Mouse (Mus musculus) midbrain, embryonic 13.5 days (tissue): ENCODE results near the gene Il21r. TPM values are rescaled to one million over a fixed set of nuclear protein-coding genes. Genes with fewer than 3 reads are reported as not detected.

ENCODE experiments used
- ATAC-seq: fragments of 200-750 bp; cut with Nextera tagmentation; 2 replicates; pipeline ENCODE4 v1.8.0; 2017; ENCODE audit warnings: mild to moderate bottlenecking, moderate TSS enrichment, moderate library complexity
- H3K27ac ChIP-seq: fragments of 300-500 bp; sonication (generic); 2 replicates; pipeline ENCODE4 v1.5.1; 2015; ENCODE audit warnings: inconsistent platforms, mild to moderate bottlenecking, moderate library complexity
- H3K27me3 ChIP-seq: fragments of 300-500 bp; sonication (generic); 2 replicates; pipeline ENCODE4 v1.6.1; 2015; ENCODE audit warnings: mild to moderate bottlenecking, inconsistent platforms
- H3K36me3 ChIP-seq: fragments of 300-500 bp; sonication (generic); 2 replicates; pipeline ENCODE4 v1.6.1; 2015; ENCODE audit warnings: mild to moderate bottlenecking, inconsistent platforms
- H3K4me1 ChIP-seq: fragments of 300-500 bp; sonication (generic); replicated peaks from 2 replicates; pipeline ENCODE4 v1.6.1; 2015; ENCODE audit warnings: inconsistent platforms
- H3K4me2 ChIP-seq: fragments of 300-500 bp; sonication (generic); replicated peaks from 2 replicates; pipeline ENCODE4 v1.6.1; 2015; ENCODE audit warnings: moderate library complexity, mild to moderate bottlenecking, inconsistent platforms
- H3K4me3 ChIP-seq: fragments of 300-500 bp; sonication (generic); replicated peaks from 2 replicates; pipeline ENCODE4 v1.5.1; 2015; ENCODE audit warnings: mild to moderate bottlenecking, inconsistent platforms
- H3K9ac ChIP-seq: fragments of 300-500 bp; sonication (generic); replicated peaks from 2 replicates; pipeline ENCODE4 v1.6.1; 2015; ENCODE audit warnings: mild to moderate bottlenecking, inconsistent platforms
- H3K9me3 ChIP-seq: fragments of 300-500 bp; sonication (generic); 2 replicates; pipeline ENCODE4 v1.6.1; 2016; ENCODE audit warnings: mild to moderate bottlenecking, inconsistent platforms
- WGBS: fragments of 180-500 bp; shearing (Covaris S2); methylation state at CpG from one replicate; pipeline ENCODE4 v1.1.7; 2015; 5-methylcytosine and 5-hydroxymethylcytosine counted together
- polyA plus RNA-seq: library from polyadenylated mRNA; unstranded; fragments of >200 nt; fragmentation: Nextera tagmentation; extraction: Ambion mirVana; gene quantifications from 2 replicates; pipeline ENCODE4 v1.2.1, GENCODE M21; 2015

Gene Il21r
- polyA plus RNA-seq, 1 experiment from 2014 or later, result 0.31 TPM

DNA sequence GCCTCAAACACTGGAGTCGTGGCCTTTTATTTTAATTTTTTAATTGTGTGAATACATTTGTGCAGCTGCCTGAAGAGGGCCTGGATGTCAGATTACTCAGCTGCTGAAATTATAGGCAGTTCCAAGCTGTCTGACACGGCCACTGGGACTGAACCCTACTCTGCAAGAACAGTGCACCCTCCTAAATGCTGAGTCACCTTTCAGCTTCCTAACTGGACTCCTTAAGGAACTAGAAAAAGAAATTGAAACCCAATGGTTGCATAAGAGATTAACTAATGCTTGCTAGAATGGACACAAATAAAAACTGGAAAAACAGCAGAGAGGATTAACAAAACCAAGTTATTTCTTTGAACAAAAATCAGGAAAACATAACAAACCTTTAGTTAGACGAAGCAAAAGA, 6.8 kb upstream of the Il21r start:
- H3K27ac ChIP-seq, result no peak overlapping the region
- 68% methylated on average over 3 of the region's 3 CpGs for WGBS
- no peak overlapping the region for H3K4me3 ChIP-seq
- no peak overlapping the region for H3K4me2 ChIP-seq
- H3K27me3 ChIP-seq, result no peaks in the 10 kb centered on the region
- ATAC-seq, result no peak
- no peaks in the 10 kb centered on the region for H3K9me3 ChIP-seq
- no peaks in the 10 kb centered on the region for H3K4me1 ChIP-seq
- H3K9ac ChIP-seq, result no peak overlapping the region
- no peaks in the 10 kb centered on the region for H3K36me3 ChIP-seq

DNA sequence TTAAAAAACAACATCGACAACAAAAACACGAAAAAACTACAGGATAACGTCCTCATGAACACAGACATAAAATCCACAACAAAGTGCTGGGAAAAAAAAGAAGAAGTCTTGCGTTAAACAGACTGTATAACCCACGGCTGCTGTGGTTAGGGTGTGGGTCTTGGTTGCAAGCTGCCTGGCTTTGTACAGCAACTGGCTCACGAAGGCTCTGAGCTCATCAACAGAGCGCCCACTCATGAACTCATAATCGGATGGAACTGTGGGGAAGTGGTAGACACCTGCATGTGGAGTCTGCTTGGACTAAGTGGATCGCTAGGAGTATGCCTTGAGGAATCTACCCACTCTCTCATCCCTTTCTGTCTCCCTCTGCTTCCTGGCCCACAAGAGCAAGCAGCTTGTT, 6.1 kb upstream of the Il21r start:
- no peak overlapping the region for H3K4me2 ChIP-seq
- H3K36me3 ChIP-seq, result no peaks in the 10 kb centered on the region
- H3K9me3 ChIP-seq, result no peaks in the 10 kb centered on the region
- H3K9ac ChIP-seq, result no peak overlapping the region
- no peak overlapping the region for H3K4me3 ChIP-seq
- ATAC-seq, result no peak
- 89% methylated on average over 9 of the region's 9 CpGs for WGBS
- H3K4me1 ChIP-seq, result no peaks in the 10 kb centered on the region
- no peaks in the 10 kb centered on the region for H3K27me3 ChIP-seq
- H3K27ac ChIP-seq, result no peak overlapping the region

DNA sequence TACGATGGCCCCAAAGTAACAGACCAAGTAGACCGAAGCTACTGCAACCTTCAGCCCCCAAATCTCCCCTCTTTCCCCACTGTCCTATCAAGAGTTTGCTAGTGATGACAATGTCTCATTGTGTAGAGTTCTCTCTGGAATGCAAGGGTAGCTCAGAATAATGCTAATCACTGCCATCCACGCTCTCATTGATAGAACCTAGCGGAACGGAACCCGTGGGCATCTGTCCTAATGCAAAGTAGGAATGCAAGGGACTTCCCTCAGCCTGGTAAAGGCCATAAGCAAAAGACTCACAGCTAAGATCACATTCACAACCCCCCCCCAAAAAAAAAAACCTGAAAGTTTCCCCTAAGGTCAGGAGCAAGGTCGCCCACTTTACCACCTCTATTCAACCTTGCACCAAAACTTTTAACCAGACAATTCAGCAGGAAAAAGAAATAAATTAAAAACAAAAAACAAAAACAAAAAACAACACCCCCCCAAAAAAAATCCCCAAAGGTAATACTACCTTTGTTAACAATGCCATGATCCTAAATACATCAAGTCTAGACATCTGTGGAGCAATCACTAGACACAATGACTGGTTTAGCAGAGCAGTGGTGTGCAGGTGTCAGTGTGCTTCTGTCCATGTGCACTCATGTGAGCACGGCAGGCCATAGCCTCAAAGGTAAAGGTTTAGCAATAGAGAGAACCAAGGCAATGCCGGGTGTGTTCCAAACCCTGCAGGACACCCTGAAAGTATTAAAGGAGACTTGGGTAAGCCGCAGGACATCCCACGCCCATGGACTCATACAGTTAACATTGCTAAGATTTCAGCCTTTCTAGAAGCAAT, 5.5 kb upstream of the Il21r start:
- Histone ChIP-seq H3K9me3 (no peaks in the 10 kb centered on the region), H3K36me3 (no peaks in the 10 kb centered on the region), H3K4me3 (no peak overlapping the region), H3K4me1 (no peaks in the 10 kb centered on the region), H3K27ac (no peak overlapping the region), H3K27me3 (no peaks in the 10 kb centered on the region), H3K4me2 (no peak overlapping the region), H3K9ac (no peak overlapping the region)
- no peak for ATAC-seq
- 81% methylated on average over 11 of the region's 11 CpGs for WGBS

DNA sequence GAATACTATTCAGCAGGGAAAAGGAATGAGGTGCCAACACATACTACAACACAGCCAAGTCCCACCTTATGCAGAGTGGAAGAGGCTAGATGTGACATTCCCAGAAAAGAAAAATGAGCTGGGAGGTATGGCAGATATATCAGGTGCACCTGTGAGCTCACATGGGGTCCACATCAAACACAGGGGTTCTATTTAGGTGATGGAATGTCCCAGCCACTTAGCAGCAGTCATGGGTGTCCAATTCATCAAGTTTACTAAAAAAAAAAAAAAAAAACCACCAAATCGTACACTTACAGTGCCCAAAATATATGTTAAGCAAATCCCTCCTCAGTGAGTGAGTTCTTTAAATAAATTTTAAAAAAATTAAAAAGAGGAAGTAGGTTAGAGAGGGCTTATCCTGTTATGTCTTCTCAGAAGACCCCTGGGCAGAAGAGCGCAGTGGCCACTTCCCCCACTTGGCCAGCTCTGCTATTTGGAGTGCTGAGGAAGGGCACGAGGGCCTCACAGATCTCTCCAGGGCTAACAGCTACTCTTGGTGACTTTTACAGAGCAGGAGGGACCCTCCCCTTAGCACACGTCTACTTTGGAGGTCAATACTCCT, 3.8 kb upstream of the Il21r start:
- 66% methylated on average over 4 of the region's 4 CpGs for WGBS
- Histone ChIP-seq H3K4me1 (no peaks in the 10 kb centered on the region), H3K27ac (no peak overlapping the region), H3K9ac (no peak overlapping the region), H3K4me3 (no peak overlapping the region), H3K27me3 (no peaks in the 10 kb centered on the region), H3K4me2 (no peak overlapping the region), H3K9me3 (no peaks in the 10 kb centered on the region), H3K36me3 (no peaks in the 10 kb centered on the region)
- no peak for ATAC-seq

DNA sequence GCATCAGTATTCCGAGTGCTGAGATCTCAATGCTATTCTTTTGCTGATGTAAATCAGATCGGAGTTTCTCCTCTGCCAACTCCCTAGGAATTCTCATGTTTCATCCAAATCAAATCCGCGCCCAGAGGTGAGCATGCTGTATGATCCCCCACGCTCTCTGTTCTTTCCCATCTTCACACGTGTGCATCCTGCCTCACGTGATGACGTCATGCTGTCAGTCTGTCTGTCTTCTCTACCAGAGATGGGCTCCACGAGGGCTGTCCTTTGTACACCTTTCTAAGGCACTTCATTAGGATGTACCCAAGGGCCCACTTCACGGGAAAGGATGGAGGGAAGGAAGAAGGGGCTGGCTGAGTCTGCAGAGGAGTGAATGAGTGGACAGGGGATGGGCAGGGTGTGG, 3.1 kb upstream of the Il21r start:
- Histone ChIP-seq H3K27ac (no peak overlapping the region), H3K4me1 (no peaks in the 10 kb centered on the region), H3K4me3 (no peak overlapping the region), H3K9ac (no peak overlapping the region), H3K4me2 (no peak overlapping the region), H3K27me3 (no peaks in the 10 kb centered on the region), H3K9me3 (no peaks in the 10 kb centered on the region), H3K36me3 (no peaks in the 10 kb centered on the region)
- ATAC-seq, result no peak
- 78% methylated on average over 10 of the region's 10 CpGs for WGBS

DNA sequence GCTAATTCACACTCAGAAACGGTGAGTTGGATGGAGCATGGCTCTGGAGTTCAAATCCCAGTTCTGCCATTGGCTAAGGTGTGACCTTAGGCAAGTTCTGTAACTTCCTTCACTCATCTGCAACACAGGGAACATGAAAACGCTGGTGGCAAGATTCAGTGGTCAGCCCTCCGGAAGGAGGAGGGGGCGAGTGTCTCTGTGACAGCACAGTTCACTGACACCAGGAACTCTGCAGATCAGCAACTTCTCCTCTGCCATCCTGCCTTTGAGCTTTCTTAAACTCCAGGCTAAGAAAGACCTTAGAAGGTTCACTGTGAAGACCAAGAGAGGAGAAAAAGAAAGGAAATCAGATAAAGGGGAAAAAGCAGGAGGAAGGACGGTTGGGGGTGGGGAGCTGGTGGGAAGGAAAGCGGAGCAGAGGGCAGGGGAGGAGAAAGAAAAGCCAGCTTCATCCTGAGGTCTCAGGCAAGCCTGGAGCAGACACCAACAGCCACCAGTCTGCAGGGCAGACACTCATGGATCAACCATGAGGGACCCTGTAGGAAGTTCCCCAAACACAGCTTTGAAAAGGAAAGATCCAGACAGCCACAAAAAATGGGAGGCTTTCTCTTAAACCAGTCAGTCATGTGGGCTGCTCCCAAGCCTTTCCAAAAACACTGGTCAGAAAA, 2.5 kb upstream of the Il21r start:
- H3K4me3 ChIP-seq, result no peak overlapping the region
- no peak for ATAC-seq

DNA sequence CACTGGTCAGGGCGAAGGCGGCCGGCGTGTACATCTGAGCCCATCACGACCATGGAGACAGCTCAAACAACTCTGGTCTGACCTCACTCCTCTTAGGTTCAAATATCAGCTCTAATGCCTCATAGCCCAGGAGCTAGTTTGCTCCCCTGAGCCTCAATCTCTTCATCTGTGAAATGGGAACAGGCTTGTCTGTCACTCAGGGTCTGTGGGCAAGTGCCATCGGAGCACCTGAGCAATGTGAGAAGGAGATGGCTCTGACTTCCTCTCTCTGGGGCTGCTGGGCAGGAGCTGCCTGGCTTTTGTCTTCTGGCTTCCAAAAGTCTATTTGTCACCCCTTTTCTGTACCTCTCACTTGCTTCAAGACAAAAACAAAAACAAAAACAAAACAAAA, 2.0 kb upstream of the Il21r start:
- 88% methylated on average over 6 of the region's 6 CpGs for WGBS
- no peak for ATAC-seq
- H3K9me3 ChIP-seq, result no peaks in the 10 kb centered on the region
- H3K36me3 ChIP-seq, result no peaks in the 10 kb centered on the region
- H3K4me3 ChIP-seq, result no peak overlapping the region
- no peak overlapping the region for H3K9ac ChIP-seq
- no peak overlapping the region for H3K27ac ChIP-seq
- H3K4me1 ChIP-seq, result no peaks in the 10 kb centered on the region
- no peak overlapping the region for H3K4me2 ChIP-seq
- H3K27me3 ChIP-seq, result no peaks in the 10 kb centered on the region

More for the DNA sequence above, 2.5 kb upstream of the Il21r start:
- no peak overlapping the region for H3K4me2 ChIP-seq
- H3K27ac ChIP-seq, result no peak overlapping the region
- no peaks in the 10 kb centered on the region for H3K36me3 ChIP-seq
- H3K27me3 ChIP-seq, result no peaks in the 10 kb centered on the region
- no peaks in the 10 kb centered on the region for H3K9me3 ChIP-seq
- H3K9ac ChIP-seq, result no peak overlapping the region
- 56% methylated on average over 6 of the region's 6 CpGs for WGBS
- H3K4me1 ChIP-seq, result no peaks in the 10 kb centered on the region

DNA sequence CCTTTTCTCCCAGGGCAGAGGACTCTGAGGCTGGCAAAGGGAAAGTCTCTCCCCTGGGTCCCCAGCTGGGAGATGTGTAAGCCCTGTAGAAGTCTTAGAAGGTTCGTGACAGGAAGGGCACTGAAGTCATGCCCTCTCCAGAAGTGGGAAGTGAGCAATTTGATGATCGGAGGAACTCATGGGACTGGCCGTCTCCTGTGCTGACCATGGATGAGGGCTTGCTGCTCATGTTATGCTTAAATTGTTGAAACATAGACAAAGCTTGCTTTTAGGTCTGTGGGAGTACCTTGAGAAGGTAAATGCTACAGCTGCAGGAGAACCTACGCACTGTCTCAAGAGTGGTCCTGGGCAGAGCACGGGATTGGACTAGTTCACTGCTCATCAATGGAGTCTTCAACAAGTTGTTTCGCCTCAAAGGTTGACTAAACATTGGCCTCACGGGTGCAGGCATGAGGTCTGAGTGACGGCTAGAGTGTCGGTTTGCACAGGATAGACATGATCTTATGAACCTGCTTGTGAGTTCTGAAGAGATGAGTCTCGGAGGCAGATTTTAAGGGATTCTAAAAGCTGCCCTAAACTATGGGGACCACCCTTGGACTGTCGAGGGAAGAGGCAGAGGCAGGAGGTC, 1.3 kb upstream of the Il21r start:
- Histone ChIP-seq H3K4me2 (no peak overlapping the region), H3K4me1 (no peaks in the 10 kb centered on the region), H3K27me3 (no peaks in the 10 kb centered on the region), H3K9ac (no peak overlapping the region), H3K27ac (no peak overlapping the region), H3K36me3 (no peaks in the 10 kb centered on the region), H3K4me3 (no peak overlapping the region), H3K9me3 (no peaks in the 10 kb centered on the region)
- WGBS, result 81% methylated on average over 11 of the region's 11 CpGs
- ATAC-seq, result no peak

DNA sequence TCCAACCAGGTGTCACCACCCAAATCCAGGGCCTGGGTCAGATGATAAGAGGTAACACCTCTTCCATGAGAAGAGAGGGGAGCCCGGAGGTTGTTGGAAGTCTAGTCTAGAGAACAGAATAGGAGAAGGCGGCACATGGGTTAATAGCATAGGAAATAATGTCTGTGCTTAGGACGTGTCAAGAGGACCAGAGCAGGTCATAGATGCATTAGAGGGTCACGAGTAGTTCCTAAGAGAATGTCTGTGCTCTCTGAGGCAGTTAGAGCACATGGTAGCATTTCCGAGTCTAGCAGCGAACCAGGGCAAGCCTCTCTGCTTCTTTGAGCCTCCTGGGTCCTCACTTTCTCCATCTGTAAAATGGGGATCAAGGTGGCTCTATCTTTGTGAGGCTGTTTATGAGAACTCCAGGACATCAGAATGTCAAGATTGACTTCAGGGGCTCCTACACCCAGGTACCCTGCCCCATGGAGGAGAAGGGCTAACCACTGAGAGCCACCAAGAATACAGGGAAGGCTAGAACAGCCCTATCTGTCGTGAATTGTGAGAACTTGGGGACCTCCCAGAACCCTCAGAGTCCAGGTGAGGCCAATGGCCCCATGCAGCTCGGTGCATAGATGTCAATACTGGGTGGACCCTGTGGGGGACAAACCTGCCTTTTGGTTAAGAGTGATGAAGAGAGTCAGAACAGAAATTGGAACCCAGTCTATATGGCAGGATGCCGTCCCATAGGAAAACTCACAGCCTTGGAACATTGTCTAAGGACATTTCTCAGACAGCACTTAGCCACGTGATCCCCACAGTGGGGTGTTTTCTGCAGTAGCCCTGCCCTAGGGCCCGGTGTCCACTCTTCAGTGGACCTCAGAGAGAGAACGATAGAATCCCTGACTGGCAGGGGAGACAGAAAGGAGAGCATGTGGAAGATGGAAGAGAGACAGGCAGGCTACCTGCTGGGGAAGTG, 1.4 kb downstream of the Il21r start:
- H3K27ac ChIP-seq, result no peak overlapping the region
- no peaks in the 10 kb centered on the region for H3K9me3 ChIP-seq
- H3K9ac ChIP-seq, result no peak overlapping the region
- no peak for ATAC-seq
- no peaks in the 10 kb centered on the region for H3K4me1 ChIP-seq
- no peaks in the 10 kb centered on the region for H3K36me3 ChIP-seq
- 81% methylated on average over 12 of the region's 12 CpGs for WGBS
- no peaks in the 10 kb centered on the region for H3K27me3 ChIP-seq
- no peak overlapping the region for H3K4me3 ChIP-seq
- no peak overlapping the region for H3K4me2 ChIP-seq

DNA sequence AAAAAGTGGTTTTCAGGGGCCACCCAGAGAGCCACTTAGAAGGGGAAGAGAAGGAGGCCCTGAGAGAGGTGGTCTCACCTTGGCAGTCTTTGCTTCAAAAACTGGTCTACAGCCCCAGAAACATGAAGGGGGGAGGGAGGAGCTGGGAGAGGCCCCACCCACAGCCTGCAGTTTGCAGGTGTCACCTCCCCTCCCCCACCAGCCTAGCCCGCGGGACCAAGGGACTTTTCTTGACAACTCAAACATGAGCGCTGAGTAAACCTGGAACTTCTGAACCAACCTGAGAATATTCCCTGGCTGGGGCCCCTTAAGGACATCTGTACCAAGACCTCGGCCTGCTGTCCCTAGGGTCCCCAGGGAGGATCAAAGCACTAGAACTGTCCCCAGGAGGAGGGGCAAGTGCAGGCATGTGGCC, 2.5 kb downstream of the Il21r start:
- no peak overlapping the region for H3K4me2 ChIP-seq
- ATAC-seq, result no peak
- WGBS, result 74% methylated on average over 4 of the region's 4 CpGs

More for the DNA sequence above, 2.5 kb downstream of the Il21r start:
- Histone ChIP-seq H3K27ac (no peak overlapping the region), H3K27me3 (no peaks in the 10 kb centered on the region), H3K4me1 (no peaks in the 10 kb centered on the region), H3K9ac (no peak overlapping the region), H3K4me3 (no peak overlapping the region), H3K9me3 (no peaks in the 10 kb centered on the region), H3K36me3 (no peaks in the 10 kb centered on the region)
